Mouse (Mus musculus) forelimb bud, embryonic 11.5 days (tissue): ENCODE measurements around the gene Fam131c.
A peak's percentile ranks its signal among the peaks of the same experiment; 100 is the strongest.

Source experiments
- DNase-seq: peaks from one replicate; pipeline ENCODE4 v3.0.0-alpha.2; 2012; ENCODE audit warnings: low read depth, low spot score

The Fam131c gene

GRCm38 (mm10) chr4:141367997-141368791 lies at the start of gene Fam131c:
TSS of gene Fam131c (plus strand) at chr4:141368220.
- DNase-seq, result no peak

GRCm38 (mm10) chr4:141322526-141322925 lies 45.5 kb upstream of the Fam131c start:
- DNase-seq, result no peak

GRCm38 (mm10) chr4:141324771-141325191 lies 43.2 kb upstream of the Fam131c start:
- no peak for DNase-seq

- DNase-seq, result peak; percentile 51
Observed at GRCm38 (mm10) chr4:141325636-141326035, 42.4 kb upstream of the Fam131c start.

GRCm38 (mm10) chr4:141327075-141327474 lies 40.9 kb upstream of the Fam131c start:
- peak; percentile 43 for DNase-seq

GRCm38 (mm10) chr4:141328742-141329141 lies 39.3 kb upstream of the Fam131c start:
- DNase-seq, result no peak

GRCm38 (mm10) chr4:141329968-141330367 lies 38.1 kb upstream of the Fam131c start:
- DNase-seq, result no peak

- no peak for DNase-seq
Observed at GRCm38 (mm10) chr4:141331446-141331845, 36.6 kb upstream of the Fam131c start.

- no peak for DNase-seq
Observed at GRCm38 (mm10) chr4:141332258-141332657, 35.8 kb upstream of the Fam131c start.

- DNase-seq, result no peak
Observed at GRCm38 (mm10) chr4:141334695-141335094, 33.3 kb upstream of the Fam131c start.

- no peak for DNase-seq
Observed at GRCm38 (mm10) chr4:141335263-141335796, 32.7 kb upstream of the Fam131c start.

GRCm38 (mm10) chr4:141336196-141336595 lies 31.8 kb upstream of the Fam131c start:
- no peak for DNase-seq

- DNase-seq, result peak; percentile 69
Observed at GRCm38 (mm10) chr4:141337986-141338385, 30.0 kb upstream of the Fam131c start.

GRCm38 (mm10) chr4:141338853-141339252 lies 29.2 kb upstream of the Fam131c start:
- no peak for DNase-seq

- no peak for DNase-seq
Observed at GRCm38 (mm10) chr4:141341477-141341876, 26.5 kb upstream of the Fam131c start.

GRCm38 (mm10) chr4:141343515-141343914 lies 24.5 kb upstream of the Fam131c start:
- DNase-seq, result no peak

- no peak for DNase-seq
Observed at GRCm38 (mm10) chr4:141345219-141345618, 22.8 kb upstream of the Fam131c start.

- no peak for DNase-seq
Observed at GRCm38 (mm10) chr4:141347365-141347797, 20.6 kb upstream of the Fam131c start.

- DNase-seq, result no peak
Observed at GRCm38 (mm10) chr4:141348616-141349015, 19.4 kb upstream of the Fam131c start.

- no peak for DNase-seq
Observed at GRCm38 (mm10) chr4:141350015-141350414, 18.0 kb upstream of the Fam131c start.

- DNase-seq, result no peak
Observed at GRCm38 (mm10) chr4:141351972-141352371, 16.0 kb upstream of the Fam131c start.

GRCm38 (mm10) chr4:141352986-141353385 lies 15.0 kb upstream of the Fam131c start:
- no peak for DNase-seq

GRCm38 (mm10) chr4:141353868-141354267 lies 14.2 kb upstream of the Fam131c start:
- no peak for DNase-seq
